Mouse (Mus musculus): ENCODE measurements around the gene Ntmt1.

- TF ChIP-seq GATA1 (IDR thresholded peaks at IDR 0.05; ENCODE audit: borderline replicate concordance, low read length) (no peak), FLI1 (IDR thresholded peaks at IDR 0.05; ENCODE audit: low read length) (no peak)
Observed at GRCm38 (mm10) chr2:30771806-30772460, 35.7 kb upstream of the Ntmt1 start.
